Mouse (Mus musculus) E14TG2a.4 (cell line): ENCODE results near the gene Slc31a2.

Experiments
- H3K27me3 ChIP-seq: 2 replicates; pipeline ENCODE4 v1.6.1; 2014; ENCODE audit warnings: low read length, control low read depth; ENCODE audit not compliant: insufficient read depth
- H3K36me3 ChIP-seq: 2 replicates; pipeline ENCODE4 v1.6.1; 2014; ENCODE audit warnings: low read length, control low read depth; ENCODE audit not compliant: insufficient read depth
- H3K4me1 ChIP-seq: replicated peaks from 2 replicates; pipeline ENCODE4 v1.6.1; 2014; ENCODE audit warnings: low read depth, low read length, control low read depth
- H3K4me3 ChIP-seq: replicated peaks from 2 replicates; pipeline ENCODE4 v1.5.1; 2014; ENCODE audit warnings: mild to moderate bottlenecking, low read length
- H3K9me3 ChIP-seq: 2 replicates; pipeline ENCODE4 v1.6.1; 2014; ENCODE audit warnings: low read length, control low read depth
- CTCF ChIP-seq: conservative IDR thresholded peaks from 2 replicates; pipeline ENCODE4 v1.5.1; 2014; ENCODE audit warnings: low read length
- NANOG ChIP-seq: IDR thresholded peaks from 2 replicates; pipeline ENCODE4 v1.6.1; 2014; ENCODE audit warnings: borderline replicate concordance, low read length, mixed read lengths
- POU5F1 ChIP-seq: IDR thresholded peaks from 2 replicates; pipeline ENCODE4 v1.6.1; 2014; ENCODE audit warnings: low read length, borderline replicate concordance

Slc31a2 gene

GRCm38 (mm10) chr4:62286992-62287900 lies 24.9 kb downstream of the Slc31a2 start:
- TF ChIP-seq POU5F1 (no peak), NANOG (no peak; the same call in 1 of the 2 replicates), CTCF (no peak)

GRCm38 (mm10) chr4:62289226-62289625 lies 26.9 kb downstream of the Slc31a2 start:
- H3K4me1 ChIP-seq: peaks cover 77% of the 10 kb centered on the region
- 0 out of 2 replicates have a peak, but pooled peaks cover 2% of the 10 kb centered on the region for H3K27me3 ChIP-seq
- TF ChIP-seq CTCF (no peak), POU5F1 (no peak), NANOG (no peak)
- no peak overlapping the region for H3K4me3 ChIP-seq
- peaks cover 42% of the 10 kb centered on the region for H3K36me3 ChIP-seq
- H3K9me3 ChIP-seq: no peaks in the 10 kb centered on the region

More at GRCm38 (mm10) chr4:62286992-62287900, 24.9 kb downstream of the Slc31a2 start:
- Histone ChIP-seq H3K36me3 (peaks cover 23% of the 10 kb centered on the region), H3K4me1 (peaks cover 75% of the 10 kb centered on the region), H3K9me3 (no peaks in the 10 kb centered on the region), H3K27me3 (peaks cover 12% of the 10 kb centered on the region; the same call in 1 of the 2 replicates), H3K4me3 (peak overlapping the region; percentile 86)

- Histone ChIP-seq H3K4me3 (no peak overlapping the region), H3K36me3 (peaks cover 60% of the 10 kb centered on the region), H3K4me1 (peaks cover 62% of the 10 kb centered on the region), H3K9me3 (no peaks in the 10 kb centered on the region), H3K27me3 (no peaks in the 10 kb centered on the region)
- TF ChIP-seq POU5F1: no peak
- no peak for TF ChIP-seq NANOG
- TF ChIP-seq CTCF: no peak
Measured at GRCm38 (mm10) chr4:62290816-62291505, 28.6 kb downstream of the Slc31a2 start.

GRCm38 (mm10) chr4:62292461-62293180 lies 30.3 kb downstream of the Slc31a2 start:
- H3K27me3 ChIP-seq: no peaks in the 10 kb centered on the region
- H3K4me1 ChIP-seq: peaks cover 56% of the 10 kb centered on the region
- TF ChIP-seq NANOG: no peak
- no peak for TF ChIP-seq POU5F1
- no peak for TF ChIP-seq CTCF
- no peaks in the 10 kb centered on the region for H3K9me3 ChIP-seq
- H3K4me3 ChIP-seq: no peak overlapping the region
- peaks cover 76% of the 10 kb centered on the region for H3K36me3 ChIP-seq

GRCm38 (mm10) chr4:62293219-62293861 lies 31.0 kb downstream of the Slc31a2 start:
- no peaks in the 10 kb centered on the region for H3K9me3 ChIP-seq
- no peak for TF ChIP-seq NANOG
- no peak for TF ChIP-seq POU5F1
- TF ChIP-seq CTCF: no peak
- H3K36me3 ChIP-seq: peaks cover 84% of the 10 kb centered on the region
- peaks cover 49% of the 10 kb centered on the region for H3K4me1 ChIP-seq
- H3K27me3 ChIP-seq: no peaks in the 10 kb centered on the region
- H3K4me3 ChIP-seq: no peak overlapping the region

- Histone ChIP-seq H3K9me3 (no peaks in the 10 kb centered on the region), H3K4me1 (peaks cover 40% of the 10 kb centered on the region)
Measured at GRCm38 (mm10) chr4:62294741-62295140, 32.4 kb downstream of the Slc31a2 start.

GRCm38 (mm10) chr4:62297280-62298130 lies 35.1 kb downstream of the Slc31a2 start:
- no peak overlapping the region for H3K4me3 ChIP-seq
- peaks cover 99% of the 10 kb centered on the region for H3K36me3 ChIP-seq
- H3K4me1 ChIP-seq: peaks cover 26% of the 10 kb centered on the region
- TF ChIP-seq NANOG (no peak), POU5F1 (no peak), CTCF (no peak)
- H3K9me3 ChIP-seq: no peaks in the 10 kb centered on the region
- H3K27me3 ChIP-seq: no peaks in the 10 kb centered on the region

More at GRCm38 (mm10) chr4:62294741-62295140, 32.4 kb downstream of the Slc31a2 start:
- Histone ChIP-seq H3K27me3 (no peaks in the 10 kb centered on the region), H3K4me3 (no peak overlapping the region), H3K36me3 (peaks cover 89% of the 10 kb centered on the region)
- TF ChIP-seq CTCF (no peak), POU5F1 (no peak), NANOG (no peak)

- H3K4me1 ChIP-seq: peaks cover 38% of the 10 kb centered on the region
- H3K4me3 ChIP-seq: no peak overlapping the region
- no peaks in the 10 kb centered on the region for H3K9me3 ChIP-seq
- TF ChIP-seq CTCF (no peak), POU5F1 (no peak), NANOG (no peak)
- H3K36me3 ChIP-seq: peaks cover 99% of the 10 kb centered on the region
- H3K27me3 ChIP-seq: no peaks in the 10 kb centered on the region
Measured at GRCm38 (mm10) chr4:62300001-62300400, 37.6 kb downstream of the Slc31a2 start.
